Mouse (Mus musculus): ENCODE measurements at regions not wholly inside any gene's neighbourhood (a gene's known extent, or its start where the extent isn't known, plus 50 kb on each side); places are given as distances from the start of the nearest gene placed in this dataset.

DNA sequence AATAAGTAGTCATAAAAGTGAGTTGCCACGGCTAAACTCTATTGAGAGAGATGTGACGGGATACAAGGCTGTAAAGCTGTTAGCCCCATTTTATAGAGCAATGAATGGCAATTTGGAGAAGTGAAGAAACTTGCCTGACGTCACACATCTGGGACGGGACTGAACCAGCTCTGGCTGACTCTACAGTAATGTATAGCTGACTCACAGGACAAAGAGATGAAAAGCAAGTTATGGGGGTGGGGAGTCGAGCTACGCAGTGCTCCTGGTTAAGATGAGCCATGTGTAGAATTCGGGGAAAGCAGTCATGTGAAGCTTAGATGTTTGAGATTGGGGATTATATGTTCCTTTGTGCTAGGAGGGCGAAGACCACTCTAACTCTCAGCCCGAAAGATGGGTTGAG lies 72.2 kb upstream of the Boc start:
- in situ Hi-C loops (cut with MboI, MseI), result no loop called here

- in situ Hi-C loops (cut with MboI, MseI), result no loop called here
Measured at GRCm38 (mm10) chr16:44630426-44630825, 71.7 kb upstream of the Boc start.

DNA sequence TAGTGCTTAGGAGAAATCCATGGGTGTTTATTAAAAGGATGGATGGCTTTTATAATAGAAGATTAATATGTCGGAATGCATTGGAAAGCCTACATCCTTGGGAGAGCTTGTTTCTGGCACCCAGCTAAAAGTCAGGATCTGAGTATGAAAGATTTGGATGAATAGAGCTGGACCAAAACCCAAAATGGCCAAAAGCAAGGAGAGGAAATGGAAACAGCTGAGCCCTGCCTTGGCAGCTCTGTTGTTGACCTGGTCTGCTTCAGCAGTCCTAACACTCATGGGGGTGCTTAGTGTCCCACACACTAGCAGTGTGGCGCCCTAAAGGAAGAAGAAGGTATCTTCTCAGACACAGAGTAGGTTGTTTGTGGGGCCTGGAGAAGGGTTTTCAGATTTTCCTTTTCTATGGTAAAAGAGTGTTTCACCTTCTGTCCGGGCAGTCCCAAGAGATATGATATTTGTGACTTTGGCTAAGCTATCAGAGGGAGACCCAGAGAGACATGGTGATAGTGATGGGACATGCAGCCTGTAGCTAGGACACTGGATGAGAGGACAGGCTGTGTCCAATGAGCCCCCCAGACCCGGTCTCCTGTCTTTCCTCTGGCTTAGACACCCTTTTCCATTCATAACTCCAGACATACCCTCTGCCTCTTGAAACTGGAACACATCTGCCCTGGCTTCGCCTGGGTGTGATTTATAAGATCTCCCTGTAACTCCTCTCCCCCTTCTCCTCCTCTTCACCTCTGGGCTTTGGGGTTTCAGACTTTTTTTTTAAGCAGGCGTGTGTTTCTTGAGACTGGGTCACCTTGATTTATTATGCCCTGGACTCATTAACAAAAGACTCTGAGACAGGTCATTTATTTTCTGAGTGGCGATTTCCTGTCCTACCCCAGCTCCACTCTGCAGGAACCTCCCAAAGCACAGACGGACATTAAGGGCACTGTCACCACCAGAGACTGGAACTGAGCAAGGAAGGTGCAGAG lies 70.9 kb upstream of the Boc start:
- in situ Hi-C loops (cut with MboI, MseI), result no loop called here

GRCm38 (mm10) chr16:44625871-44626293 lies 67.2 kb upstream of the Boc start:
- in situ Hi-C loops (cut with MboI, MseI), result no loop called here

- in situ Hi-C loops (cut with MboI, MseI), result no loop called here
Measured at GRCm38 (mm10) chr16:44625108-44625616, 66.5 kb upstream of the Boc start.

- in situ Hi-C loops (cut with MboI, MseI), result no loop called here
Measured at GRCm38 (mm10) chr16:44621573-44621972, 62.9 kb upstream of the Boc start.

DNA sequence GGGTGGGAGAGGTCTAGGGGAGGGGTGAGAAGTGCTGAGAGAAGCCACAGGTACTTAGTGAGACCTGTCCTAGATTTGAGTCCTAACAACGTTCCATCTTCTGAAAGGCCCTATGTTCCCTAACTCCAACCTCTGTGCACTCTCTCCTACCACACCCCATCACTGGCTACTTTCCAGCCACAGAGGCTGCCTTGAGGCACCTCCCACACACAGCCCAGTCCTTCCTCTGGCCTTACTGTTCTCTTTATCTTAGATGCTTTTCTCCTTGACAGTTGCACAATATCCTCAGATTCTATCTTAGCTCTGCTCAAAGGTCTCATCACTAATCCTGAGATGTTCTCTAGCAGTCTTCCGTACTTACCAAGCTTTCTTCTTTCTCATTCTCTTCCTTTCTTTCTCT lies 61.8 kb upstream of the Boc start:
- in situ Hi-C loops (cut with MboI, MseI), result no loop called here

DNA sequence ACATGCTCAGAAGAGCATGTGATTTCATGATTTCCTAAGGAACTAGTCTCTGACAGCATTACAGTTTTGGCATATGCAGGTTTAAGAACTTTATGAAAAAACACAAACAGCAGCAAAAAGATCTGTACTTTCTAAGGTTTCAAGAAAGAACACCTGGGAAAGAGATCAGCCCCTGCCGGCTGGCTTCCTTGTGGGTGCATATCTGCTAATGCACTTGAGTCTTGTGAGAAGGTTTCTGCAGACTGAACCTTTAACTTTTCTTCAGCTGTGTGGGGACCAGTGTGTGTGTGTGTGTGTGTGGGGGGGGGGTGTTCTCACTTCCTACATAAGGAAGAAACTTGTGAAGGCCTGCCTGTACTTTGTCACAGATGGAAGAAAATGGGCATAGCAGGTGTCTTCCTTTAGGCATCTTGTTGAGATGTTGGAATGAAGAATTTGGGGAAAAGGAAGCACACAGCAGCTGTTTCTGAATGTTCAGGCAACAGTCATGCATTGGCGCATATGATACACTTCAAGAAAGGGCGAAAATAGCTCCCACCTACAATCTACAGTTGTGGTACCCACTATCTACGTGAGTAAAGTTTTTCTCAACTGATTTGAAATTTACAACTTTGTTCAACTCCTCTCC lies 60.9 kb upstream of the Boc start:
- in situ Hi-C loops (cut with MboI, MseI), result no loop called here

- in situ Hi-C loops (cut with MboI, MseI), result no loop called here
Measured at GRCm38 (mm10) chr16:44617041-44617440, 58.3 kb upstream of the Boc start.

DNA sequence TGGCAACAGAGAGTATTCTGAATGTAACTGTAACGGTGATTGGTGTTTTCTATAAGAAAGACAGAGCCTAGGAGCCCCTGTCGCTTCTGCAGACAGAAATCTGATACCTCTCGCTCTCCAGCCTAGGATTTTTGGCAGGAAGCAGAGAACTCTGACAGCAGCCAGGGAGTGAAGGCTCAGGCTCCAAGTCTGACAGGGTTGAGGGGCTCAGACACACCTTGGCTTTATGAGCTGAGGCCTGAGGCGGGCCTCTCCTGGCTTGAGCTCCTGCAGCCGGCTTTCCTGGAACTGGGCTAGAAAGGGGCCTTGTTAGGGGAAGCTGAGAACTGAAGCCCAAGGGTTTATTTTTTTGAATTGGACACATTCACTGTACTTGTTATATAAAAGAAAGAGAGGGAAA lies 57.7 kb upstream of the Boc start:
- in situ Hi-C loops (cut with MboI, MseI), result no loop called here

DNA sequence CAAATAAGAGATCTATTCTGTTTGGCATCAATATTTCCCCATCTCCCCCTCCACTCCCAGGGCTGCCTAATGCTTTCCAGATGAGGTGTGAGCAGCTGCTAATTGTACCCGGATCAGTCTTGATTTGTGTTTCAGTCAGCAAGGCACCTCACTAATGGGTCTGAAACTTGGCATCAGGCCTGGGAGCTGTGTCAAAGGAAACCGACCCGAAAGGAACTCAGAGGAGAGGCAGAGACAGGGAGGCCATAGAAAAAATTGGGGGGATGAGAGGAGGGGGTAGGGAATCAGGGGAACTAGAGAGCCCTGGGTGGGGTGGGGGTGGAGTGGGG lies 57.1 kb upstream of the Boc start:
- in situ Hi-C loops (cut with MboI, MseI), result no loop called here

GRCm38 (mm10) chr16:44615172-44615877 lies 56.6 kb upstream of the Boc start:
- in situ Hi-C loops (cut with MboI, MseI), result no loop called here

DNA sequence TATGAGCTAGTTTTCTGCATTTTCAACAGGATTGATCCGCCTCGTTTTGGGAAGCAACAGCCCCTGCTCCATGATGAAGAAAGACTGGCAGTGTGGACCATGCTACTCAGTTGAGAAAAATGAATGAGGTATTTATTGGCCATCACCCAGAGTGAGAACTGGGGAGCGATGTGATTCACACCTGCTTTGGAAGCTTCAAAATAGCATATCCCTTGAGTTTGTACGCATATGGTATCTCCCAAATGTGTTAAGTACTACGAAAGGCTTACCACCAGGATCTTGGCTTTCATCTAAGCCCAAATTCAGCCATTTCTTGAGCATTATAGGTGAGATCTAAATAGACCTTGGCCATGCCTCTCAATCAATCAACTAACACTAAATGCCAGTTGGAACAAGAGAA lies 55.5 kb upstream of the Boc start:
- in situ Hi-C loops (cut with MboI, MseI), result no loop called here

GRCm38 (mm10) chr16:44612676-44613075 lies 54.0 kb upstream of the Boc start:
- in situ Hi-C loops (cut with MboI, MseI), result no loop called here

GRCm38 (mm10) chr16:44611525-44611924 lies 52.8 kb upstream of the Boc start:
- in situ Hi-C loops (cut with MboI, MseI), result no loop called here

GRCm38 (mm10) chr16:44608586-44608985 lies 49.9 kb upstream of the Boc start:
- in situ Hi-C loops (cut with MboI, MseI), result loop anchor here (5.0 to 10.0 kb wide), 3 partner anchors 59 to 1446 kb away; no protein-coding TSS in a partner anchor

Data from T-helper 1 cell (primary cell).